Mouse (Mus musculus) thymus, adult 2 months (tissue): Measurements from ENCODE around the gene Sik2. TPM values are rescaled to one million over a fixed set of nuclear protein-coding genes. Genes with fewer than 3 reads are reported as not detected.

Experiments
- DNase-seq: peaks from one replicate; pipeline ENCODE4 v3.0.0; 2021
- H3K27ac ChIP-seq: fragments of 200-500 bp; 2 replicates; pipeline ENCODE4 v1.5.1; 2012; ENCODE audit warnings: low read length, control low read depth; ENCODE audit not compliant: control insufficient read depth, insufficient read depth
- H3K27me3 ChIP-seq: fragments of 200-500 bp; 2 replicates; pipeline ENCODE4 v1.6.1; 2012; ENCODE audit warnings: mild to moderate bottlenecking, low read length, moderate library complexity, mixed read lengths; ENCODE audit not compliant: control insufficient read depth, insufficient read depth
- H3K36me3 ChIP-seq: fragments of 200-500 bp; 2 replicates; pipeline ENCODE4 v1.6.1; 2012; ENCODE audit warnings: mild to moderate bottlenecking, low read length, moderate library complexity; ENCODE audit not compliant: control insufficient read depth, insufficient read depth
- H3K4me1 ChIP-seq: fragments of 200-500 bp; replicated peaks from 2 replicates; pipeline ENCODE4 v1.6.1; 2012; ENCODE audit warnings: low read length; ENCODE audit not compliant: control insufficient read depth, insufficient read depth
- H3K4me3 ChIP-seq: fragments of 200-500 bp; 2 replicates; pipeline ENCODE4 v1.5.1; 2012; ENCODE audit warnings: mild to moderate bottlenecking, low read length, control low read depth, moderate library complexity; ENCODE audit not compliant: control insufficient read depth, insufficient read depth
- CTCF ChIP-seq: fragments of 200-500 bp; IDR thresholded peaks from 2 replicates; pipeline ENCODE4 v1.5.1; 2012; ENCODE audit warnings: mild to moderate bottlenecking, control low read depth, low read length, moderate library complexity, borderline replicate concordance; ENCODE audit not compliant: control insufficient read depth, poor library complexity, insufficient read depth; ENCODE audit errors: extremely low read depth
- POLR2A ChIP-seq: fragments of 200-500 bp; IDR thresholded peaks from 2 replicates; pipeline ENCODE4 v1.6.1; 2012; ENCODE audit warnings: mild to moderate bottlenecking, low read length, control low read depth, moderate library complexity; ENCODE audit not compliant: control insufficient read depth, poor library complexity, insufficient read depth; ENCODE audit errors: extremely low read depth
- WGBS: fragments of 180-500 bp; shearing (Covaris S2); methylation state at CpG from one replicate; pipeline ENCODE4 v1.1.7; 2018; 5-methylcytosine and 5-hydroxymethylcytosine counted together
- polyA plus RNA-seq: library from polyadenylated mRNA; depleted of rRNA; stranded (reverse); fragments of >200 nt; gene quantifications from 2 replicates; pipeline ENCODE4 v1.2.3, GENCODE M21; 2012; rRNA removed

Sik2 gene
- 30.5 and 34.6 TPM in 2 replicates for polyA plus RNA-seq

- under 1% methylated on average over 83 of the region's 85 CpGs for WGBS
- H3K27me3 ChIP-seq: no peaks in the 10 kb centered on the region
- TF ChIP-seq POLR2A (peak; percentile 97), CTCF (peak; percentile 95; the same call in 1 of the 2 replicates)
- DNase-seq: peak; percentile 92
- no peaks in the 10 kb centered on the region for H3K36me3 ChIP-seq
- H3K27ac ChIP-seq: peak within 1 kb of the TSS; percentile 62
- peaks cover 3% of the 10 kb centered on the region for H3K4me1 ChIP-seq
- H3K4me3 ChIP-seq: peak within 1 kb of the TSS; percentile 76
Observed at GRCm38 (mm10) chr9:51008841-51009655, at the start of gene Sik2. Gene Sik2, minus strand, starts transcription at chr9:51009073.

DNA sequence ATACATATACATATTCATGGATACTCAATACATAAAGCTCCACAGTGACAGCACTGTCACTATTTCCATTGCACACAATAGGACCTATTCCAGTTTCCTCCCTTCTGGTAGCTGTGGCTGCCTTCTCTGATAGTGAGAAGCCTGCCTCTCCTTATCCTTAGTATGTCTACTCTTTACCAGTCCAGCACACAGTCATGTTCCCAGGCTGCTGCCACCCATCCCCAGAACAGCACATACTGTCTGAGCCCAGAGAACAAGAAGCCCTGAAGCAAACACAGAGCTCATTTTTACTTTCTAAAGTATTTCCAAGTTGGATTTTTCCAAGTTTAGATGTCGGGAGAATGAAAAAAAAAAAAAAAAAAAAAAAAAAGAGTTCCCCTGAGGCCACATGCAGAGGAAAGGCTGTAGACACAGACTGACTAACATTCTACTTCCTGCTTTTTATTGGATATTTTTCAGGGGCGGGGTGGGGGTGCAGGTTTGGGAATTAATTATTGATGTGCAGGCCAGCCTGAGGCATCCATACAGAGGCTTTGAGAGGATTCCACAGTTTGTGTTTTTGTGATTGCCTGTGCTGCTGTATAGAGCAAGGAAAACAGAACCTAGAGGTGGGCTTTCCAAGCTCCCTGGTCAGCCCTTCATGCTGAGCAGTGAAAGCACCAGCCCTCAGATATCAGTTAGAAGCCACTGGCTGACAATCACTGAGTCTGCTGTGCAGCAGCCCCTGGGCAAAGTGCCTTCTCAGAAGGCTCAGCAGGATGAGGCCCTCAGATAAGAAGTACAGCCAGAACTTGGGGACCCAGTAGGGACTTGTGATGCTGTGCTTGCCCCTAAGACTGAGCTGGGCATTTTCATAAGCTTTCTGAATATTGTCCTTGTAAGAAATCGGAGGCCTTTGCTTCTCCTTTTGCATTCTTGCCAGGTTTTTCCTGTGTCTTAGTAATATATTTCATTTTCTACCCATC lies 47.8 kb upstream of the Sik2 start:
- no peak for DNase-seq
- H3K27ac ChIP-seq: no peak overlapping the region
- H3K4me3 ChIP-seq: no peak overlapping the region
- TF ChIP-seq CTCF (no peak), POLR2A (no peak)
- no peaks in the 10 kb centered on the region for H3K4me1 ChIP-seq
- no peaks in the 10 kb centered on the region for H3K36me3 ChIP-seq
- WGBS: 84% methylated on average over 3 of the region's 3 CpGs
- no peaks in the 10 kb centered on the region for H3K27me3 ChIP-seq

DNA sequence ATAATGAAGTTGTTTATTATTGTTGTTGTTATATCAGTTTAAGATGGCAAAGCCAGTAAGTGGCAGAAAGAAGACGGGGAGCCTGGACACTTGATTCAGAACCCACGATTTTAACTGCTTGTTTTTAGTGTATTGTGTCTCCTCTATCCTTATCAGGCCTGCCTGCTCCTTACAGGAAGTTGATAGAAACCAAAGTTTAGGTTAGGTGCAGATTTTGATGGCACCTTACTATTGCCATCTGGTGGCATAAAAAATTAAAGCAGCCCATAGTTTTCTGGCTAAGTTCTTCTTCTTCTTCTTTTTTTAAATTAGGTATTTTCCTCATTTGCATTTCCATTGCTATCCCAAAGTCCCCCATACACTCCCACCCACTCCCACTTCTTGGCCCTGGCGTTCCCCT lies 43.3 kb upstream of the Sik2 start:
- TF ChIP-seq CTCF (no peak), POLR2A (no peak)
- H3K4me3 ChIP-seq: no peak overlapping the region
- H3K27ac ChIP-seq: no peak overlapping the region
- WGBS: 33% methylated on average over 3 of the region's 3 CpGs
- no peaks in the 10 kb centered on the region for H3K27me3 ChIP-seq
- H3K4me1 ChIP-seq: no peaks in the 10 kb centered on the region
- DNase-seq: peak; percentile 24
- H3K36me3 ChIP-seq: no peaks in the 10 kb centered on the region

DNA sequence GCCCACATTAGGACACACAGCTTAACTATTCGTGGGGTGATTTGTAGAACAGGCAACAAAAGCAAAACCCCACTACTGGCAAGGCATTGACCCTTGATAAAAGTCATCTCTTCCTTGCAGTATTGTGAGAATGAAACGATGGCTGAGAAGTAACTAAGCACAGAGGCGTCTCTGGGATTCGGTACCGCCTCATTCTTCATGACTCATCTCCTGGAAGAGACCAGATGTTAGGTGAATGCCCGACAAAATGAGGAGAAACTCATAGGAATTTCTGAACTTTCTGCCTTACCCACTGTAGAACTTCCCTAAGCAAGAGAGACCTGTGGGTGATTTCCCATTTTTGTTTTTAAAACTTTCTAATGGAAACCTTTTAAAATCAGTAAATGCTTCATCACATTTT lies 33.3 kb upstream of the Sik2 start:
- no peak overlapping the region for H3K4me3 ChIP-seq
- H3K4me1 ChIP-seq: no peaks in the 10 kb centered on the region
- WGBS: 92% methylated on average over 6 of the region's 6 CpGs
- no peak for DNase-seq
- TF ChIP-seq POLR2A (no peak), CTCF (no peak)
- no peak overlapping the region for H3K27ac ChIP-seq
- H3K36me3 ChIP-seq: no peaks in the 10 kb centered on the region
- no peaks in the 10 kb centered on the region for H3K27me3 ChIP-seq

DNA sequence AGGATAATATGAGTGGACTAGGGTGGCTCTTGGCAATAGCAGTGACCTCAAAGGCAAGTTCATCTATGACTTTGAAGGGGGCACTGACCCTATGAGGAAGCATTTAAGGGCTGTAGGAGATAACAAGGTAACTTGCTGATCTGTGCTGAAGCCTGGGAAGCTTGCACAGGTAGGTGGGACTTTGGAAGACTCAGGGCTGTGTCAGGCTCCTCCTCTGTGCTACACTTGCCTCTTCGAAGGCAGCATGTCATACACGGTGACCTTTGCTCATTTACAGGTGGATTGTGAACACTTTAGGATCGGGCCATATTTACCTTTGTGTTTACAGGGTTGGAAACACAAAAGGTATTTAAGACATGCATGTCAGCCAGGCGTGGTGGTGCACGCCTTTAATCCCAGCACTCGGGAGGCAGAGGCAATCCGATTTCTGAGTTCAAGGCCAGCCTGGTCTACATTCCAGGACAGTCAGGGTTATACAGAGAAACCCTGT lies 32.7 kb upstream of the Sik2 start:
- Histone ChIP-seq H3K4me1 (no peaks in the 10 kb centered on the region), H3K4me3 (no peak overlapping the region), H3K27ac (no peak overlapping the region), H3K27me3 (no peaks in the 10 kb centered on the region), H3K36me3 (no peaks in the 10 kb centered on the region)
- DNase-seq: no peak
- no peak for TF ChIP-seq POLR2A
- no peak for TF ChIP-seq CTCF
- 98% methylated on average over 7 of the region's 7 CpGs for WGBS
